Mouse (Mus musculus) intestine, embryonic 15.5 days (tissue): ENCODE results near the gene Thsd4. TPM values are rescaled to one million over a fixed set of nuclear protein-coding genes. Genes with fewer than 3 reads are reported as not detected.
A peak's percentile ranks its signal among the peaks of the same experiment; 100 is the strongest.

Experiments used
- ATAC-seq: fragments of 200-750 bp; cut with Nextera tagmentation; 2 replicates; pipeline ENCODE4 v1.8.0; 2017; ENCODE audit warnings: moderate TSS enrichment, moderate library complexity
- H3K27ac ChIP-seq: fragments of 300-500 bp; sonication (generic); 2 replicates; pipeline ENCODE4 v1.5.1; 2015; ENCODE audit warnings: mild to moderate bottlenecking, inconsistent platforms
- H3K27me3 ChIP-seq: fragments of 300-500 bp; sonication (generic); replicated peaks from 2 replicates; pipeline ENCODE4 v1.6.1; 2015; ENCODE audit warnings: inconsistent platforms
- H3K36me3 ChIP-seq: fragments of 300-500 bp; sonication (generic); 2 replicates; pipeline ENCODE4 v1.6.1; 2015; ENCODE audit warnings: inconsistent platforms
- H3K4me1 ChIP-seq: fragments of 300-500 bp; sonication (generic); replicated peaks from 2 replicates; pipeline ENCODE4 v1.6.1; 2015; ENCODE audit warnings: inconsistent platforms
- H3K4me2 ChIP-seq: fragments of 300-500 bp; sonication (generic); replicated peaks from 2 replicates; pipeline ENCODE4 v1.6.1; 2015; ENCODE audit warnings: mild to moderate bottlenecking, inconsistent platforms
- H3K4me3 ChIP-seq: fragments of 300-500 bp; sonication (generic); replicated peaks from 2 replicates; pipeline ENCODE4 v1.5.1; 2015; ENCODE audit warnings: inconsistent platforms
- H3K9ac ChIP-seq: fragments of 300-500 bp; sonication (generic); 2 replicates; pipeline ENCODE4 v1.6.1; 2015; ENCODE audit warnings: inconsistent platforms
- H3K9me3 ChIP-seq: fragments of 300-500 bp; sonication (generic); 2 replicates; pipeline ENCODE4 v1.6.1; 2016; ENCODE audit warnings: inconsistent platforms
- WGBS: fragments of 180-500 bp; shearing (Covaris S2); methylation state at CpG from one replicate; pipeline ENCODE4 v1.1.7; 2015; 5-methylcytosine and 5-hydroxymethylcytosine counted together
- polyA plus RNA-seq: library from polyadenylated mRNA; unstranded; fragments of >200 nt; fragmentation: Nextera tagmentation; extraction: Ambion mirVana; gene quantifications from 2 replicates; pipeline ENCODE4 v1.2.1, GENCODE M21; 2015

Gene Thsd4
- polyA plus RNA-seq, 1 experiment from 2014 or later = 23.2 TPM

DNA sequence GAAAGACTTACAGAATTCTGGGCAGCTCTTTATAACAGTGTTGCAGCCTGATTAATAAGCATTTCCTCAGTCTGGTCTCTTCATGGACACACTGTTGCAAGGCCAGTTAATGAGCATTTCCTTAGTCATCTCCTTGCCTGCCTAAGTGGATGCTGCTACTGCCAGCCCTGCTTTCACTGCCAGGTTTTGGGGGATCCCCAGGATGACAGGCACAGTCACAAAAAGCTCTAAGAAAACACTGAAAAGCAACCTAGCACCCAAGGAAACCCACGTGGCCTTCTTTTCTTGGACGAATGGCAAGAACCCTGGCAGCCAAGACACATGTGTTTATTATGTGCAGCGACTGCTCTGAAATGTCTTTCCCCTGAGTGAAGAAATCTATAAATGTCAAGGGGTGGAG, 41.8 kb downstream of the Thsd4 start:
- Histone ChIP-seq H3K9ac (no peak overlapping the region), H3K4me2 (no peak overlapping the region), H3K4me3 (no peak overlapping the region), H3K4me1 (peaks cover 10% of the 10 kb centered on the region; the same call in 1 of the 2 replicates), H3K27me3 (no peaks in the 10 kb centered on the region), H3K27ac (no peak overlapping the region), H3K9me3 (no peaks in the 10 kb centered on the region), H3K36me3 (0 out of 2 replicates have a peak, but pooled peaks cover 3% of the 10 kb centered on the region)
- WGBS = 50% methylated on average over 3 of the region's 3 CpGs
- no peak for ATAC-seq

GRCm38 (mm10) chr9:60478806-60479205, 43.0 kb downstream of the Thsd4 start:
- H3K36me3 ChIP-seq = 0 out of 2 replicates have a peak, but pooled peaks cover 3% of the 10 kb centered on the region
- no peaks in the 10 kb centered on the region for H3K27me3 ChIP-seq
- H3K9me3 ChIP-seq = no peaks in the 10 kb centered on the region
- H3K4me1 ChIP-seq = peaks cover 10% of the 10 kb centered on the region; the same call in 1 of the 2 replicates
- no peak overlapping the region for H3K4me2 ChIP-seq
- WGBS = 38% methylated on average over 6 of the region's 6 CpGs
- peak; percentile 71 for ATAC-seq
- H3K4me3 ChIP-seq = no peak overlapping the region
- no peak overlapping the region for H3K9ac ChIP-seq
- H3K27ac ChIP-seq = no peak overlapping the region

DNA sequence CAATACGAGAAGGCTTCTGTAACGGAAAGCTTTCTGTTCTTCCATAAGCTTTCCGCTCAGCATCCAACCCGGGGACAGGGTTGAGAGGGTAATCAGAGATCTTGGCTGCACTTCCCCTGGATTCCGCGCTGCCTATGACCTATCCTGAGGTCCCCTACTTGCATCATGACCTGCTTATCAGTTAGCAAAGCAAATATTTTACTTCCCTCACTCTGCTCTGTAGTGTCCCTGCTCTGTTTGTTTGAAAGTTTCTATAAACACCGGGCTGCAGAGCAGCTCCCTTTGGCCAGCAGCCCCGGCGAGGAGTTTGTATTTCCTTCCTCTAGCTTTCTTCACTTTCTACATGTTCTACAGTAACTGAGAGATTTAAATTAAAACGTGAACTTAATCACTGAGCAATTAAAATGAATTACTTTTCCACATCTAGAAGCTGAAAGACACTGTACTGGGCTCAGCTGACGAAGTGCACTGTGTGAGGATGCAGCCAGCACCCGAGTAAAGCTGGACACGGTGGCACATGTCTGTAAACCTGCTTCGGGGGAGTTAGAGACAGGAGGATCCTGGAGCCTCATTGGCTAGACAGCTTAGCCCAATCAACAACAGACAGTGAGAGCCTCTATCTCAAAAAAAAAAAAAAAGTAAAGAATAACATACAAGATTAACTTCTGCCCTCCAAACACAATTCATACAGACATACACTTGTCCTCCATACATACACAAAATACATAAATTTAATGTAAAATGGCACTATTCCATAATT, 43.7 kb downstream of the Thsd4 start:
- WGBS = 14% methylated on average over 14 of the region's 14 CpGs
- Histone ChIP-seq H3K9me3 (no peaks in the 10 kb centered on the region), H3K4me2 (peak overlapping the region; percentile 40), H3K9ac (no peak overlapping the region), H3K4me3 (no peak overlapping the region), H3K27ac (peak overlapping the region; percentile 60; the same call in 1 of the 2 replicates), H3K4me1 (peaks cover 10% of the 10 kb centered on the region; the same call in 1 of the 2 replicates), H3K36me3 (0 out of 2 replicates have a peak, but pooled peaks cover 3% of the 10 kb centered on the region), H3K27me3 (no peaks in the 10 kb centered on the region)
- ATAC-seq = peak; percentile 73

GRCm38 (mm10) chr9:60460010-60460982, 61.5 kb downstream of the Thsd4 start:
- no peaks in the 10 kb centered on the region for H3K36me3 ChIP-seq
- no peak overlapping the region for H3K9ac ChIP-seq
- H3K27ac ChIP-seq = no peak overlapping the region
- H3K9me3 ChIP-seq = no peaks in the 10 kb centered on the region
- WGBS = 92% methylated on average over 13 of the region's 13 CpGs
- no peak overlapping the region for H3K4me2 ChIP-seq
- peaks cover 12% of the 10 kb centered on the region for H3K4me1 ChIP-seq
- H3K27me3 ChIP-seq = no peaks in the 10 kb centered on the region
- ATAC-seq = no peak
- no peak overlapping the region for H3K4me3 ChIP-seq

GRCm38 (mm10) chr9:60458468-60458962, 63.3 kb downstream of the Thsd4 start:
- 52% methylated on average over 14 of the region's 14 CpGs for WGBS
- H3K27me3 ChIP-seq = no peaks in the 10 kb centered on the region
- H3K27ac ChIP-seq = peak overlapping the region; percentile 74
- no peaks in the 10 kb centered on the region for H3K9me3 ChIP-seq
- no peak for ATAC-seq
- H3K4me1 ChIP-seq = peaks cover 15% of the 10 kb centered on the region
- no peak overlapping the region for H3K9ac ChIP-seq
- H3K36me3 ChIP-seq = no peaks in the 10 kb centered on the region
- no peak overlapping the region for H3K4me3 ChIP-seq
- H3K4me2 ChIP-seq = 0 out of 2 replicates have a peak overlapping the region, but pooled peaks have one; percentile 11

- no peaks in the 10 kb centered on the region for H3K27me3 ChIP-seq
- H3K4me1 ChIP-seq = peaks cover 15% of the 10 kb centered on the region
- WGBS = 61% methylated on average over 18 of the region's 18 CpGs
- no peak overlapping the region for H3K9ac ChIP-seq
- no peak overlapping the region for H3K4me3 ChIP-seq
- H3K27ac ChIP-seq = peak overlapping the region; percentile 74
- peak; percentile 56 for ATAC-seq
- H3K36me3 ChIP-seq = no peaks in the 10 kb centered on the region
- H3K4me2 ChIP-seq = peak overlapping the region; percentile 26
- H3K9me3 ChIP-seq = no peaks in the 10 kb centered on the region
Observed at GRCm38 (mm10) chr9:60457359-60458210, 64.3 kb downstream of the Thsd4 start.

- peak overlapping the region; percentile 74; the same call in 1 of the 2 replicates for H3K27ac ChIP-seq
- ATAC-seq = no peak
- H3K9ac ChIP-seq = no peak overlapping the region
- peaks cover 15% of the 10 kb centered on the region for H3K4me1 ChIP-seq
- no peaks in the 10 kb centered on the region for H3K36me3 ChIP-seq
- H3K9me3 ChIP-seq = no peaks in the 10 kb centered on the region
- H3K4me2 ChIP-seq = no peak overlapping the region
- no peak overlapping the region for H3K4me3 ChIP-seq
- 70% methylated on average over 5 of the region's 5 CpGs for WGBS
- no peaks in the 10 kb centered on the region for H3K27me3 ChIP-seq
Observed at GRCm38 (mm10) chr9:60456651-60457050, 65.2 kb downstream of the Thsd4 start.

GRCm38 (mm10) chr9:60454406-60455076, 67.3 kb downstream of the Thsd4 start:
- H3K9me3 ChIP-seq = no peaks in the 10 kb centered on the region
- H3K4me2 ChIP-seq = no peak overlapping the region
- no peak overlapping the region for H3K27ac ChIP-seq
- ATAC-seq = no peak
- H3K36me3 ChIP-seq = no peaks in the 10 kb centered on the region
- no peak overlapping the region for H3K4me3 ChIP-seq
- no peaks in the 10 kb centered on the region for H3K27me3 ChIP-seq
- 75% methylated on average over 13 of the region's 13 CpGs for WGBS
- H3K9ac ChIP-seq = no peak overlapping the region; the same call in 1 of the 2 replicates
- peaks cover 15% of the 10 kb centered on the region for H3K4me1 ChIP-seq

DNA sequence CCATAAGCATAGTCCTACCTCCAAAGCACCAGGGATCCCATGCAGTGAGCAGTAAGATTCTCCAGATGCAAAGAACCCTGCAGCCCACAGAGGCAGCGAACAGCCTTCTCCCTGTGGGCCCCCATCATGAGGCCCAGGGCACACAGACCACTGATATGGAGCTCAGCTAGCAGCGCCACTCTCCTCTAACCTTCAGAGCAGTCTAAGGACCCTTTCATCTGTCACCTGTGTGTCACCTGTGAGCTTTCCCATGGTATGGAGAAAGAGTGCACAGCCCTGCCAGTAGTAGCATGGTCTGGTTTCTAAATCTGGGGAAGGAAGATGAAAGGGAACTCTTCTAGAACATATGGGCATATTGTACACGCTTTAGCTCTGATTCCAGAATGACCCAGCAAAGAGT, 72.3 kb downstream of the Thsd4 start:
- Histone ChIP-seq H3K9me3 (no peaks in the 10 kb centered on the region), H3K4me2 (no peak overlapping the region), H3K4me1 (peaks cover 8% of the 10 kb centered on the region; the same call in 1 of the 2 replicates), H3K9ac (no peak overlapping the region), H3K4me3 (no peak overlapping the region), H3K27ac (no peak overlapping the region), H3K27me3 (no peaks in the 10 kb centered on the region), H3K36me3 (no peaks in the 10 kb centered on the region)
- WGBS = 79% methylated on average over 3 of the region's 3 CpGs
- ATAC-seq = peak; percentile 68

GRCm38 (mm10) chr9:60445821-60446220, 76.0 kb downstream of the Thsd4 start:
- 50% methylated on average over 4 of the region's 4 CpGs for WGBS
- Histone ChIP-seq H3K4me2 (no peak overlapping the region), H3K9me3 (no peaks in the 10 kb centered on the region), H3K36me3 (no peaks in the 10 kb centered on the region), H3K27ac (peak overlapping the region; percentile 68; the same call in 1 of the 2 replicates), H3K4me1 (peaks cover 8% of the 10 kb centered on the region; the same call in 1 of the 2 replicates), H3K4me3 (no peak overlapping the region), H3K9ac (no peak overlapping the region), H3K27me3 (no peaks in the 10 kb centered on the region)
- no peak for ATAC-seq
